In the genomic region with DNA sequence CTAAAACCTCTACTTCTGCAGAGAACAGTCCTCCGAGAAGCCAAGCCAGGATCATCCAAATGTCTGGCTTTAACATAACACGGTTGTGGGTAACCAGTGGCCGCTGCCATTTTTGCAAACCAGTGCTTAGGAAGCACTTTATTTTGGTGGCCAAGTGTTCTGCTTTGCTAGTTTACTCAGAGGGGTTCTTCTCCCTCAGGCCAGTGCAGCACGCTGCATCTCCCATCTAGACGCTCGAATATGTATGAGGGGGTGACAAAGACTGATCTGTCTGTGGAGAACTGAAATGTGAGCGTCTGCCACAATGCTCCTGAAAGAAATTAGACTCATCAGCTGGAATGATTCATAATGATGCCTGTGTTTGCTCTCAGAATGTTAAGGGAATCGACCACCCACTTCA, we compare ENCODE assay signal across 17 mouse cellular contexts. TPM values are rescaled to one million over a fixed set of nuclear protein-coding genes. Genes with fewer than 3 reads are reported as not detected.
DNase-seq lines count a peak whose midpoint lies in the region; ATAC-seq lines count a peak whose summit lies in the region.
"Had no signal": no experiment of that assay in that cellular context is flagged by ENCODE, and none has a peak within 500 bp of the region (broad histone marks: within the 10 kb centered on the region; RNA-seq: fewer than 3 reads in every experiment).

No protein-coding gene starts in this region.

- peaks cover 11% of the 10 kb centered on the region for H3K4me1 ChIP-seq in forebrain, embryonic 10.5 days
- no peaks in the 10 kb centered on the region; the same call in 1 of the 2 replicates for H3K4me1 ChIP-seq in forebrain, embryonic 11.5 days (replicated peaks; ENCODE audit: control insufficient read depth, insufficient read depth, low read length)
- H3K4me1 ChIP-seq: embryonic facial prominence, embryonic 10.5 days had no signal

- intact Hi-C loops in left cerebral cortex, postnatal 36 days (cut with DNase I), result no loop called here

- no peak for ATAC-seq in forebrain, embryonic 11.5 days (replicated peaks; ENCODE audit: low FRiP score)
- no peak for ATAC-seq in erythroid progenitor cell, adult 5-6 weeks (replicated peaks; ENCODE audit: low FRiP score, poor library complexity, severe bottlenecking)
- ATAC-seq: lung, postnatal 0 days had no signal

- 66% methylated on average over 8 of the region's 8 CpGs for WGBS in forebrain, embryonic 10.5 days
- WGBS in forebrain, embryonic 11.5 days, result 70% methylated on average over 8 of the region's 8 CpGs

- no peaks in the 10 kb centered on the region for H3K36me3 ChIP-seq in forebrain, embryonic 10.5 days (replicated peaks)
- H3K36me3 ChIP-seq in forebrain, embryonic 11.5 days (ENCODE audit: control insufficient read depth, insufficient read depth, low read length), result no peaks in the 10 kb centered on the region
- H3K36me3 ChIP-seq: embryonic facial prominence, embryonic 10.5 days had no signal

- no peaks in the 10 kb centered on the region for H3K9me3 ChIP-seq in forebrain, embryonic 10.5 days
- no peaks in the 10 kb centered on the region for H3K9me3 ChIP-seq in forebrain, embryonic 11.5 days (ENCODE audit: control insufficient read depth, low read length)
- H3K9me3 ChIP-seq: embryonic facial prominence, embryonic 10.5 days had no signal

- H3K9ac ChIP-seq in forebrain, embryonic 11.5 days (ENCODE audit: low read length), result no peak overlapping the region

- H3K4me3 ChIP-seq in forebrain, embryonic 10.5 days, result no peak overlapping the region
- no peak overlapping the region for H3K4me3 ChIP-seq in forebrain, embryonic 11.5 days (ENCODE audit: low read depth, low read length)
- H3K4me3 ChIP-seq: embryonic facial prominence, embryonic 10.5 days had no signal

- 0 out of 2 replicates have a peak overlapping the region, but pooled peaks have one; percentile 35 for H3K27ac ChIP-seq in forebrain, embryonic 10.5 days
- H3K27ac ChIP-seq in forebrain, embryonic 11.5 days (ENCODE audit: low read depth, low read length), result no peak overlapping the region
- H3K27ac ChIP-seq: embryonic facial prominence, embryonic 10.5 days had no signal

- H3K4me2 ChIP-seq in forebrain, embryonic 11.5 days (ENCODE audit: low read depth, low read length, severe bottlenecking), result no peak overlapping the region

- DNase-seq in forebrain, embryonic 10.5 days (ENCODE audit: extremely low spot score, low spot score), result no peak
- no peak for DNase-seq in forebrain, embryonic 11.5 days (ENCODE audit: low spot score)
- DNase-seq in right cerebral cortex, postnatal 10 days (ENCODE audit: low spot score in 2 of 2), result peak; percentile 44 to 45
- DNase-seq in right cerebral cortex, postnatal 14 days, result no peak
- peak; percentile 15 to 28 for DNase-seq in left cerebral cortex, postnatal 36 days (ENCODE audit: low spot score in 2 of 2)
- no peak for DNase-seq in cerebellum, postnatal 36 days
- no peak for DNase-seq in heart, postnatal 4 days
- DNase-seq: heart, postnatal 10 days had no signal

- no peaks in the 10 kb centered on the region for H3K27me3 ChIP-seq in forebrain, embryonic 10.5 days (ENCODE audit: poor library complexity, severe bottlenecking)
- H3K27me3 ChIP-seq in forebrain, embryonic 11.5 days (ENCODE audit: control insufficient read depth, insufficient read depth, low read length), result no peaks in the 10 kb centered on the region

RNA-seq across cellular contexts. Expression of gene Pabpc6, which starts 11.2 kb away (rescaled TPM):
- polyA plus RNA-seq in forebrain, embryonic 10.5 days (2016; fragmentation: Nextera tagmentation; extraction: Ambion mirVana), result not detected in 2 replicates
- polyA plus RNA-seq in forebrain, embryonic 11.5 days (2014; fragmentation: Nextera tagmentation; extraction: Ambion mirVana), result not detected in 2 replicates
- not detected for total RNA-seq in left cerebral cortex, postnatal 36 days (2021)
- not detected in 2 replicates for total RNA-seq in erythroid progenitor cell, adult 5-6 weeks (2015; ENCODE audit: low replicate concordance)
- not detected in 2 replicates for total RNA-seq in erythroid progenitor cell, adult 5-6 weeks (2017; ENCODE audit: low replicate concordance)
- not detected for total RNA-seq in heart, postnatal 4 days (2021)
- total RNA-seq: adrenal gland, adult 18-20 months; gastrocnemius, adult 8-10 months; heart, postnatal 10 days; MEL had no signal
- polyA plus RNA-seq: embryonic facial prominence, embryonic 10.5 days; kidney, embryonic 16.5 days; limb, embryonic 14.5 days; lung, postnatal 0 days; small intestine, adult 2 months had no signal

Comparison
In these comparisons a context has a peak if more than half of its experiments do, and no peak if none do; other contexts are left out.
1. DNase-seq: peak in right cerebral cortex, postnatal 10 days (2 of 2) and left cerebral cortex, postnatal 36 days (2 of 2); none in forebrain, embryonic 10.5 days (single experiment), forebrain, embryonic 11.5 days (single experiment), right cerebral cortex, postnatal 14 days (single experiment), cerebellum, postnatal 36 days (0 of 2) and heart, postnatal 4 days (single experiment).